Mouse (Mus musculus) hindlimb bud, embryonic 11.5 days (tissue): ENCODE data around the gene Slc27a2.
"Not testable (repeated sequence)": the region's sequence is repeated elsewhere in the genome, so short reads cannot be mapped to it uniquely, and the experiment has no call there.

Source experiments
- DNase-seq: peaks from one replicate; pipeline ENCODE4 v3.0.0-alpha.2; 2012; ENCODE audit warnings: low read depth, low spot score; ENCODE audit errors: extremely low spot score

The Slc27a2 gene

GRCm38 (mm10) chr2:126600533-126600932 is 48.3 kb downstream of the Slc27a2 start:
- DNase-seq, result no peak

- DNase-seq, result no peak
Observed at GRCm38 (mm10) chr2:126601918-126602600, 49.9 kb downstream of the Slc27a2 start.

GRCm38 (mm10) chr2:126606061-126606687 is 54.0 kb downstream of the Slc27a2 start:
- DNase-seq, result no peak

- DNase-seq, result no peak
Observed at GRCm38 (mm10) chr2:126606688-126607062, 54.5 kb downstream of the Slc27a2 start.

GRCm38 (mm10) chr2:126607553-126608203 is 55.5 kb downstream of the Slc27a2 start:
- DNase-seq, result no peak

- not testable (repeated sequence) for DNase-seq
Observed at GRCm38 (mm10) chr2:126609600-126609999, 57.4 kb downstream of the Slc27a2 start.

- DNase-seq, result no peak
Observed at GRCm38 (mm10) chr2:126615355-126615754, 63.1 kb downstream of the Slc27a2 start.

GRCm38 (mm10) chr2:126618470-126619179 is 66.4 kb downstream of the Slc27a2 start:
- no peak for DNase-seq

- DNase-seq, result no peak
Observed at GRCm38 (mm10) chr2:126619249-126619704, 67.1 kb downstream of the Slc27a2 start, which contains the start of gene Hdc. Gene Hdc (minus strand): TSS chr2:126619299.

GRCm38 (mm10) chr2:126622455-126622854 is 70.2 kb downstream of the Slc27a2 start:
- no peak for DNase-seq

- DNase-seq, result no peak
Observed at GRCm38 (mm10) chr2:126623138-126623537, 70.9 kb downstream of the Slc27a2 start.

GRCm38 (mm10) chr2:126628455-126628995 is 76.3 kb downstream of the Slc27a2 start:
- peak; percentile 63 for DNase-seq

GRCm38 (mm10) chr2:126633165-126633564 is 81.0 kb downstream of the Slc27a2 start:
- DNase-seq, result no peak

GRCm38 (mm10) chr2:126635939-126636823 is 84.0 kb downstream of the Slc27a2 start:
- no peak for DNase-seq
